Mouse (Mus musculus) myocyte (in vitro differentiated cells): Measurements from ENCODE around the gene Tsnax.

Source experiments
- E2F4 ChIP-seq: IDR thresholded peaks from one replicate; pipeline ENCODE4 v1.6.1; 2011; ENCODE audit warnings: mild to moderate bottlenecking, control low read depth, moderate library complexity; ENCODE audit not compliant: insufficient read depth
- MAX ChIP-seq: IDR thresholded peaks from one replicate; pipeline ENCODE4 v1.6.1; 2011; ENCODE audit warnings: low read depth, mild to moderate bottlenecking, control low read depth
- MYOG ChIP-seq, 3 experiments: IDR thresholded peaks; one replicate each; pipeline ENCODE4 v1.6.1; 2011; ENCODE audit warnings: control low read depth in 2 of 3, low read depth in 2 of 3, mild to moderate bottlenecking in 2 of 3; ENCODE audit not compliant: insufficient read length in 2 of 3, control insufficient read depth in 1 of 3, insufficient read depth in 1 of 3
- POLR2A ChIP-seq: IDR thresholded peaks from one replicate; pipeline ENCODE4 v1.6.1; 2011; ENCODE audit warnings: low read depth, mild to moderate bottlenecking, control low read depth, moderate library complexity; ENCODE audit not compliant: insufficient read length
- REST ChIP-seq: IDR thresholded peaks from one replicate; pipeline ENCODE4 v1.6.1; 2011; ENCODE audit warnings: mild to moderate bottlenecking, control low read depth, moderate library complexity; ENCODE audit not compliant: insufficient read depth, insufficient read length
- TCF3 ChIP-seq: IDR thresholded peaks from one replicate; pipeline ENCODE4 v1.6.1; 2011; ENCODE audit warnings: low read depth, control low read depth; ENCODE audit not compliant: insufficient read length
- USF1 ChIP-seq: IDR thresholded peaks from one replicate; pipeline ENCODE4 v1.6.1; 2011; ENCODE audit warnings: low read depth, mild to moderate bottlenecking, control low read depth, moderate library complexity

GRCm38 (mm10) chr8:125052026-125052425 is 39.2 kb downstream of the Tsnax start:
- no peak for TF ChIP-seq POLR2A
- no peak for TF ChIP-seq USF1
- no peak for TF ChIP-seq MYOG (IDR thresholded peaks at IDR 0.05; ENCODE audit: control insufficient read depth in 1 of 3, insufficient read depth in 1 of 3, insufficient read length in 2 of 3, low read depth in 2 of 3)
- TF ChIP-seq MAX, result no peak
- no peak for TF ChIP-seq TCF3
- no peak for TF ChIP-seq REST
- no peak for TF ChIP-seq E2F4
